Mouse (Mus musculus) brain, embryonic 14.5 days (tissue): ENCODE results near the gene Spata20.

Experiments
- CTCF ChIP-seq: fragments of 200-500 bp; IDR thresholded peaks from 2 replicates; pipeline ENCODE4 v1.5.1; 2012; ENCODE audit warnings: inconsistent platforms, mild to moderate bottlenecking, moderate library complexity, borderline replicate concordance; ENCODE audit not compliant: insufficient read depth, insufficient read length; ENCODE audit errors: extremely low read depth
- POLR2A ChIP-seq: fragments of 200-500 bp; IDR thresholded peaks from 2 replicates; pipeline ENCODE4 v1.6.1; 2012; ENCODE audit warnings: mild to moderate bottlenecking, inconsistent platforms, borderline replicate concordance; ENCODE audit not compliant: poor library complexity, insufficient read depth, insufficient read length, severe bottlenecking; ENCODE audit errors: extremely low read depth

DNA sequence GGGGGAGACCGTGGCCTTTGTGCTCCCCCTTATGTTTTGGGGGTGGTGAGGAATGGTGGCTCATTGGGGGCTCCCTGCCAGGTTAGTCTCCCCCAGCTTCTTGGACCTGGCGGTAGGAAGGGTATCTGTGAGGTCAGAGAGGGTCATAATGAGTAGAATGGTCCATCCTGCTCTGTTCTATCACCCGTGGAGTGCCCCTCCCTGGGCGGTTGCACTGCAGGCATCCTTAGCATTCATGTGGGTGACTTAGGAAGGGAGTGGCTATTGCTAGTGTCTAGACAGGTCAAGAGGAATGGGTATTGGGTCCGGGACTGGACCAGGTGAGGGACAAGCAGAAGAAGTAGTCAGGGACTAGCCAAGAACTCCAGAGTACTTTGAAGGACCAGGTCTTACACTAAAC, 756 bp downstream of the Spata20 start:
- TF ChIP-seq POLR2A (no peak), CTCF (no peak)
